Comparison of ENCODE assay signal across 8 mouse cellular contexts in genomic region chr10:3633871-3634496, GRCm38 (mm10).
DNase-seq lines count a peak whose midpoint lies in the region; ATAC-seq and TF ChIP-seq lines count a peak whose summit lies in the region.

No protein-coding gene starts in this region.

- H3K4me1 ChIP-seq in bone marrow, adult 2 months (ENCODE audit: control insufficient read depth, insufficient read depth, low read length) = no peaks in the 10 kb centered on the region; the same call in 1 of the 2 replicates
- H3K4me1 ChIP-seq in heart, embryonic 10.5 days = peaks cover 17% of the 10 kb centered on the region
- 0 out of 2 replicates have a peak, but pooled peaks cover 3% of the 10 kb centered on the region for H3K4me1 ChIP-seq in kidney, postnatal 0 days (replicated peaks; ENCODE audit: insufficient read depth, low read length)
- H3K4me1 ChIP-seq in midbrain, embryonic 15.5 days = no peaks in the 10 kb centered on the region

- H3K4me2 ChIP-seq in kidney, postnatal 0 days (ENCODE audit: low read length) = no peak overlapping the region
- H3K4me2 ChIP-seq in midbrain, embryonic 15.5 days = no peak overlapping the region

- H3K9me3 ChIP-seq in heart, embryonic 10.5 days = no peaks in the 10 kb centered on the region
- H3K9me3 ChIP-seq in kidney, postnatal 0 days (replicated peaks; ENCODE audit: low read length) = no peaks in the 10 kb centered on the region
- no peaks in the 10 kb centered on the region for H3K9me3 ChIP-seq in midbrain, embryonic 15.5 days

- peak overlapping the region; percentile 74 for H3K27ac ChIP-seq in bone marrow, adult 2 months (ENCODE audit: control insufficient read depth, insufficient read depth, low read depth, low read length, poor library complexity)
- peak overlapping the region; percentile 13; the same call in 1 of the 2 replicates for H3K27ac ChIP-seq in heart, embryonic 10.5 days
- peak overlapping the region; percentile 87 for H3K27ac ChIP-seq in kidney, postnatal 0 days
- no peak overlapping the region for H3K27ac ChIP-seq in midbrain, embryonic 15.5 days

- peak; percentile 6 for DNase-seq in adrenal gland, adult 8-10 months
- DNase-seq in adrenal gland, postnatal 4 days (ENCODE audit: low spot score in 2 of 2) = no peak
- DNase-seq in heart, embryonic 10.5 days (ENCODE audit: low spot score) = no peak
- DNase-seq in kidney, postnatal 0 days (ENCODE audit: low spot score) = peak; percentile 95
- DNase-seq in urinary bladder, postnatal 25 days (ENCODE audit: low spot score) = no peak
- DNase-seq in cerebellum, adult 11-12 months = no peak

- H3K9ac ChIP-seq in kidney, postnatal 0 days (ENCODE audit: low read depth, low read length) = no peak overlapping the region
- H3K9ac ChIP-seq in midbrain, embryonic 15.5 days = no peak overlapping the region

- TF ChIP-seq POLR2A in bone marrow, adult 2 months (IDR thresholded peaks at IDR 0.05; ENCODE audit: borderline replicate concordance, control insufficient read depth, low read depth, low read length) = no peak

- ATAC-seq in kidney, postnatal 0 days (replicated peaks; ENCODE audit: low FRiP score, low read depth) = peak; percentile 91
- ATAC-seq in midbrain, embryonic 15.5 days (replicated peaks) = peak; percentile 66; the same call in 1 of the 2 replicates

- no peak overlapping the region for H3K4me3 ChIP-seq in bone marrow, adult 2 months (replicated peaks; ENCODE audit: control insufficient read depth, low read depth, low read length)
- H3K4me3 ChIP-seq in heart, embryonic 10.5 days = no peak overlapping the region
- no peak overlapping the region for H3K4me3 ChIP-seq in kidney, postnatal 0 days (replicated peaks; ENCODE audit: low read depth, low read length)
- no peak overlapping the region for H3K4me3 ChIP-seq in midbrain, embryonic 15.5 days

- TF ChIP-seq CTCF in bone marrow, adult 2 months (IDR thresholded peaks at IDR 0.05; ENCODE audit: control insufficient read depth, insufficient read depth, low read length) = no peak
- TF ChIP-seq CTCF in kidney, postnatal 0 days (IDR thresholded peaks at IDR 0.05; ENCODE audit: low read depth) = no peak

- 21% methylated on average over 5 of the region's 5 CpGs for WGBS in bone marrow, adult 2 months
- WGBS in heart, embryonic 10.5 days = 35% methylated on average over 5 of the region's 5 CpGs
- WGBS in kidney, postnatal 0 days = 26% methylated on average over 5 of the region's 5 CpGs
- 36% methylated on average over 5 of the region's 5 CpGs for WGBS in midbrain, embryonic 15.5 days

- no peaks in the 10 kb centered on the region for H3K36me3 ChIP-seq in heart, embryonic 10.5 days
- H3K36me3 ChIP-seq in kidney, postnatal 0 days (ENCODE audit: insufficient read depth, low read length) = no peaks in the 10 kb centered on the region
- H3K36me3 ChIP-seq in midbrain, embryonic 15.5 days (replicated peaks) = no peaks in the 10 kb centered on the region

- no peaks in the 10 kb centered on the region for H3K27me3 ChIP-seq in heart, embryonic 10.5 days (ENCODE audit: insufficient read depth, poor library complexity, severe bottlenecking)
- no peaks in the 10 kb centered on the region for H3K27me3 ChIP-seq in kidney, postnatal 0 days (ENCODE audit: insufficient read depth, low read length)
- no peaks in the 10 kb centered on the region for H3K27me3 ChIP-seq in midbrain, embryonic 15.5 days (replicated peaks)

Comparison
In these comparisons a context has a peak if more than half of its experiments do, and no peak if none do; other contexts are left out.
1. DNase-seq: peak in adrenal gland, adult 8-10 months (single experiment) and kidney, postnatal 0 days (single experiment); none in adrenal gland, postnatal 4 days (0 of 2), heart, embryonic 10.5 days (single experiment), urinary bladder, postnatal 25 days (single experiment) and cerebellum, adult 11-12 months (single experiment).